Mouse (Mus musculus) heart, adult 8-10 months (tissue): Measurements from ENCODE around the gene Cdk6. TPM values are rescaled to one million over a fixed set of nuclear protein-coding genes. Genes with fewer than 3 reads are reported as not detected.
"Not testable (repeated sequence)": the region's sequence is repeated elsewhere in the genome, so short reads cannot be mapped to it uniquely, and the experiment has no call there.

Source experiments
- DNase-seq: peaks from one replicate; pipeline ENCODE4 v3.0.0; 2022; ENCODE audit warnings: low spot score
- total RNA-seq, 4 experiments: library from RNA; stranded (reverse); gene quantifications; 2 replicates each; pipeline ENCODE4 v1.2.4; 2022

Cdk6 gene
- total RNA-seq, 4 experiments from 2014 or later = 4.2 to 9.5 (median 6.3) TPM

- peak; percentile 48 for DNase-seq
Measured at GRCm38 (mm10) chr5:3433131-3433700, 91.9 kb downstream of the Cdk6 start.

- DNase-seq = not testable (repeated sequence)
Measured at GRCm38 (mm10) chr5:3434105-3434504, 92.8 kb downstream of the Cdk6 start.

GRCm38 (mm10) chr5:3438453-3439003 is 97.2 kb downstream of the Cdk6 start:
- DNase-seq = not testable (repeated sequence)

- DNase-seq = not testable (repeated sequence)
Measured at GRCm38 (mm10) chr5:3439386-3439785, 98.1 kb downstream of the Cdk6 start.

- DNase-seq = not testable (repeated sequence)
Measured at GRCm38 (mm10) chr5:3442524-3442923, 101.2 kb downstream of the Cdk6 start.

GRCm38 (mm10) chr5:3451233-3451632 is 109.9 kb downstream of the Cdk6 start:
- DNase-seq = not testable (repeated sequence)

GRCm38 (mm10) chr5:3453946-3454345 is 112.7 kb downstream of the Cdk6 start:
- not testable (repeated sequence) for DNase-seq

GRCm38 (mm10) chr5:3460907-3461306 is 119.6 kb downstream of the Cdk6 start:
- no peak for DNase-seq

- no peak for DNase-seq
Measured at GRCm38 (mm10) chr5:3461401-3461800, 120.1 kb downstream of the Cdk6 start.

- DNase-seq = no peak
Measured at GRCm38 (mm10) chr5:3462897-3463757, 121.8 kb downstream of the Cdk6 start.

- no peak for DNase-seq
Measured at GRCm38 (mm10) chr5:3463758-3464157, 122.5 kb downstream of the Cdk6 start.

GRCm38 (mm10) chr5:3466069-3466877 is 125.0 kb downstream of the Cdk6 start:
- DNase-seq = peak; percentile 19

GRCm38 (mm10) chr5:3470866-3471265 is 129.6 kb downstream of the Cdk6 start:
- DNase-seq = no peak

- no peak for DNase-seq
Measured at GRCm38 (mm10) chr5:3472311-3473156, 131.2 kb downstream of the Cdk6 start.

GRCm38 (mm10) chr5:3477711-3478110 is 136.4 kb downstream of the Cdk6 start:
- no peak for DNase-seq

GRCm38 (mm10) chr5:3478216-3478615 is 136.9 kb downstream of the Cdk6 start:
- DNase-seq = no peak

GRCm38 (mm10) chr5:3479016-3479795 is 137.9 kb downstream of the Cdk6 start:
- DNase-seq = no peak

- no peak for DNase-seq
Measured at GRCm38 (mm10) chr5:3480637-3481395, 139.5 kb downstream of the Cdk6 start.

GRCm38 (mm10) chr5:3482474-3482873 is 141.2 kb downstream of the Cdk6 start:
- DNase-seq = no peak
